Comparison of ENCODE assay signal across 12 mouse cellular contexts in the genomic region with DNA sequence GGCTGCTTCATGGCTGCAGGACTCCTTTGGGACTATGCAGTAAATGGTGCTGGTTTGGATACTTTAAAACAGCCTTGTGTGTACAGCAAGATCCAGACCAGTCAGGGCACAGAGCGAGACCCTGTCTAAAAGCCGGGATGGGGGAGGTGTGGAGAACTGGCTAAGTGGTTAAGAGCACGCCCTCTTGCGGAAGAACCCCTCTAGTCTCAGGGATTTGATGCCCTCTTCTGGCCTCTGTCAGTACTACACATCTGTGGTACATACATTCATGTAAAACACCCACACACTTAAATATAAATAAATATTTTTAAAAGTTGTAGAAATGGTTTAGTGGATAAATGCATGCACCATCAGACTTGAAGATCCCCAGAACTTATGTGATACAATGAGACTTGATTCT. TPM values are rescaled to one million over a fixed set of nuclear protein-coding genes. Genes with fewer than 3 reads are reported as not detected.
DNase-seq lines count a peak whose midpoint lies in the region; ATAC-seq lines count a peak whose summit lies in the region.
"Had no signal": no experiment of that assay in that cellular context is flagged by ENCODE, and none has a peak within 500 bp of the region (broad histone marks: within the 10 kb centered on the region; RNA-seq: fewer than 3 reads in every experiment).

No protein-coding gene starts in this region.

- peaks cover 66% of the 10 kb centered on the region for H3K27me3 ChIP-seq in liver, embryonic 12.5 days (replicated peaks)

- H3K4me3 ChIP-seq in liver, embryonic 12.5 days: no peak overlapping the region
- H3K4me3 ChIP-seq: forebrain, embryonic 13.5 days had no signal

- H3K9me3 ChIP-seq in liver, embryonic 12.5 days (replicated peaks): no peaks in the 10 kb centered on the region
- H3K9me3 ChIP-seq: forebrain, embryonic 13.5 days had no signal

- DNase-seq in liver (peak; percentile 58), ES-CJ7 (ENCODE audit: low read depth, low spot score) (peak; percentile 84)
- peak; percentile 52 for DNase-seq in brain, adult 2 months (ENCODE audit: low read depth, low spot score)
- no peak for DNase-seq in adrenal gland, postnatal 4 days (ENCODE audit: low spot score in 2 of 2)
- no peak for DNase-seq in left cerebral cortex, adult 11 months (ENCODE audit: low spot score)
- DNase-seq: cerebellum, adult 11 months; kidney, adult 11 months had no signal

- 33% methylated on average over 4 of the region's 4 CpGs for WGBS in liver, embryonic 12.5 days (ENCODE audit: insufficient replicate concordance)

- no peaks in the 10 kb centered on the region for H3K4me1 ChIP-seq in liver, embryonic 12.5 days

- no peak overlapping the region for H3K4me2 ChIP-seq in liver, embryonic 12.5 days
- H3K4me2 ChIP-seq: forebrain, embryonic 13.5 days had no signal

- H3K9ac ChIP-seq in liver, embryonic 12.5 days: no peak overlapping the region
- H3K9ac ChIP-seq: forebrain, embryonic 13.5 days had no signal

- no peak for ATAC-seq in liver, embryonic 12.5 days
- ATAC-seq in megakaryocyte-erythroid progenitor cell, adult 5-6 weeks (replicated peaks; ENCODE audit: low FRiP score, low TSS enrichment, poor library complexity, severe bottlenecking): peak; percentile 53; the same call in 1 of the 2 replicates
- ATAC-seq in activated CD4-positive, CD25-positive, alpha-beta regulatory T cell, adult 4 months: no peak
- ATAC-seq: forebrain, embryonic 13.5 days had no signal

- H3K27ac ChIP-seq in liver, embryonic 12.5 days: no peak overlapping the region
- H3K27ac ChIP-seq: forebrain, embryonic 13.5 days; macrophage had no signal

- H3K36me3 ChIP-seq in liver, embryonic 12.5 days: no peaks in the 10 kb centered on the region

RNA-seq across cellular contexts. Expression of a gene that starts 11.0 kb away (rescaled TPM):
- polyA plus RNA-seq in liver, embryonic 12.5 days (2016; fragmentation: Nextera tagmentation; extraction: Ambion mirVana): 0.33 and 0.36 TPM in 2 replicates
- not detected in 2 replicates for total RNA-seq in megakaryocyte-erythroid progenitor cell, adult 5-6 weeks (2014; fragmentation: Nextera tagmentation)
- not detected in 2 replicates for total RNA-seq in megakaryocyte-erythroid progenitor cell, adult 5-6 weeks (2017)
- under 1 TPM in 1 of 2 experiments, not detected in 1; 0.20 TPM for total RNA-seq in adrenal gland, postnatal 4 days (2021)
- under 1 TPM in 1 of 2 experiments, not detected in 1; 0.22 TPM for polyA plus RNA-seq in activated CD4-positive, CD25-positive, alpha-beta regulatory T cell, adult 4 months (2017; shearing (Covaris generic))
- polyA plus RNA-seq: macrophage had no signal

RNA-seq across cellular contexts. Expression of a gene that starts 14.0 kb away (rescaled TPM):
- 43.9 and 48.0 TPM in 2 replicates for polyA plus RNA-seq in liver, embryonic 12.5 days (2016; fragmentation: Nextera tagmentation; extraction: Ambion mirVana)
- 34.3 and 39.2 TPM in 2 replicates for total RNA-seq in megakaryocyte-erythroid progenitor cell, adult 5-6 weeks (2014; fragmentation: Nextera tagmentation)
- total RNA-seq in megakaryocyte-erythroid progenitor cell, adult 5-6 weeks (2017): 16.3 and 16.9 TPM in 2 replicates
- total RNA-seq in adrenal gland, postnatal 4 days (2021): 10 to 100 TPM; 39.1 to 39.9 TPM
- 1 to 10 TPM; 5.7 to 9.2 TPM for polyA plus RNA-seq in activated CD4-positive, CD25-positive, alpha-beta regulatory T cell, adult 4 months (2017; shearing (Covaris generic))

Comparison
In these comparisons a context has a peak if more than half of its experiments do, and no peak if none do; other contexts are left out.
1. DNase-seq: peak in liver (single experiment), ES-CJ7 (single experiment) and brain, adult 2 months (single experiment); none in adrenal gland, postnatal 4 days (0 of 2) and left cerebral cortex, adult 11 months (single experiment).